Mouse (Mus musculus) hindbrain, embryonic 14.5 days (tissue): ENCODE results near the gene Zfyve21. TPM values are rescaled to one million over a fixed set of nuclear protein-coding genes. Genes with fewer than 3 reads are reported as not detected.

Experiments
- ATAC-seq: fragments of 200-750 bp; cut with Nextera tagmentation; 2 replicates; pipeline ENCODE4 v1.8.0; 2017; ENCODE audit warnings: moderate number of reproducible peaks, mild to moderate bottlenecking, moderate TSS enrichment, moderate library complexity; ENCODE audit not compliant: low FRiP score
- DNase-seq: peaks from one replicate; pipeline ENCODE4 v3.0.0-alpha.2; 2015; ENCODE audit warnings: low spot score
- H3K27ac ChIP-seq: fragments of 300-500 bp; sonication (generic); 2 replicates; pipeline ENCODE4 v1.5.1; 2014; ENCODE audit warnings: mild to moderate bottlenecking, moderate library complexity
- H3K27me3 ChIP-seq: fragments of 300-500 bp; sonication (generic); 2 replicates; pipeline ENCODE4 v1.6.1; 2014; ENCODE audit warnings: mild to moderate bottlenecking, low read length, mixed read lengths; ENCODE audit not compliant: control insufficient read depth, insufficient read depth
- H3K36me3 ChIP-seq: fragments of 300-500 bp; sonication (generic); replicated peaks from 2 replicates; pipeline ENCODE4 v1.6.1; 2014; ENCODE audit not compliant: control insufficient read depth, insufficient read depth
- H3K4me1 ChIP-seq: fragments of 300-500 bp; sonication (generic); replicated peaks from 2 replicates; pipeline ENCODE4 v1.6.1; 2014; ENCODE audit warnings: antibody characterized with exemption, low read length, mixed read lengths; ENCODE audit not compliant: control insufficient read depth, insufficient read depth
- H3K4me2 ChIP-seq: fragments of 300-500 bp; sonication (generic); replicated peaks from 2 replicates; pipeline ENCODE4 v1.6.1; 2014; ENCODE audit warnings: mild to moderate bottlenecking, moderate library complexity
- H3K4me3 ChIP-seq: fragments of 300-500 bp; sonication (generic); replicated peaks from 2 replicates; pipeline ENCODE4 v1.5.1; 2014; ENCODE audit warnings: mild to moderate bottlenecking, low read length
- H3K9ac ChIP-seq: fragments of 300-500 bp; sonication (generic); 2 replicates; pipeline ENCODE4 v1.6.1; 2014
- H3K9me3 ChIP-seq: fragments of 300-500 bp; sonication (generic); 2 replicates; pipeline ENCODE4 v1.6.1; 2016; ENCODE audit warnings: low read length; ENCODE audit not compliant: control insufficient read depth
- WGBS: fragments of 180-500 bp; shearing (Covaris S2); extraction: QIAGEN DNeasy Blood & Tissue Kit; methylation state at CpG from one replicate; pipeline ENCODE4 v1.1.7; 2014; 5-methylcytosine and 5-hydroxymethylcytosine counted together
- polyA plus RNA-seq: library from polyadenylated mRNA; unstranded; fragments of >200 nt; fragmentation: Nextera tagmentation; extraction: Ambion mirVana; gene quantifications from 2 replicates; pipeline ENCODE4 v1.2.1, GENCODE M21; 2014

Zfyve21 gene
- polyA plus RNA-seq, 1 experiment from 2014 or later: 40.1 TPM

GRCm38 (mm10) chr12:111829447-111829846 lies 15.5 kb downstream of the Zfyve21 start:
- Histone ChIP-seq H3K4me1 (no peaks in the 10 kb centered on the region), H3K27ac (no peak overlapping the region), H3K4me2 (no peak overlapping the region), H3K36me3 (peaks cover 100% of the 10 kb centered on the region), H3K4me3 (no peak overlapping the region), H3K9me3 (no peaks in the 10 kb centered on the region), H3K27me3 (no peaks in the 10 kb centered on the region), H3K9ac (no peak overlapping the region)
- WGBS: 37% methylated on average over 5 of the region's 5 CpGs
- DNase-seq (no peak), ATAC-seq (no peak)

- no peaks in the 10 kb centered on the region for H3K27me3 ChIP-seq
- DNase-seq (no peak), ATAC-seq (no peak)
- no peaks in the 10 kb centered on the region for H3K9me3 ChIP-seq
- H3K4me3 ChIP-seq: no peak overlapping the region
- H3K9ac ChIP-seq: no peak overlapping the region
- no peaks in the 10 kb centered on the region for H3K4me1 ChIP-seq
- no peak overlapping the region for H3K27ac ChIP-seq
- WGBS: 70% methylated on average over 9 of the region's 9 CpGs
- H3K4me2 ChIP-seq: no peak overlapping the region
- H3K36me3 ChIP-seq: peaks cover 100% of the 10 kb centered on the region
These were observed 16.0 kb downstream of the Zfyve21 start for GRCm38 (mm10) chr12:111829954-111830353.

- no peaks in the 10 kb centered on the region for H3K27me3 ChIP-seq
- no peak overlapping the region for H3K9ac ChIP-seq
- no peak for DNase-seq
- no peaks in the 10 kb centered on the region for H3K4me1 ChIP-seq
- H3K4me2 ChIP-seq: no peak overlapping the region
- no peak overlapping the region for H3K4me3 ChIP-seq
- no peaks in the 10 kb centered on the region for H3K9me3 ChIP-seq
- 82% methylated on average over 10 of the region's 10 CpGs for WGBS
- no peak overlapping the region for H3K27ac ChIP-seq
- peaks cover 100% of the 10 kb centered on the region for H3K36me3 ChIP-seq
- ATAC-seq: no peak
These were observed 16.4 kb downstream of the Zfyve21 start for GRCm38 (mm10) chr12:111830375-111830774.

- Histone ChIP-seq H3K36me3 (peaks cover 100% of the 10 kb centered on the region), H3K27ac (no peak overlapping the region), H3K4me2 (no peak overlapping the region), H3K4me1 (no peaks in the 10 kb centered on the region), H3K9ac (no peak overlapping the region), H3K27me3 (no peaks in the 10 kb centered on the region), H3K4me3 (no peak overlapping the region), H3K9me3 (no peaks in the 10 kb centered on the region)
- no peak for DNase-seq
- ATAC-seq: no peak
- WGBS: 77% methylated on average over 5 of the region's 5 CpGs
These were observed 18.7 kb downstream of the Zfyve21 start for GRCm38 (mm10) chr12:111832643-111833042.

- H3K27ac ChIP-seq: no peak overlapping the region
- peaks cover 100% of the 10 kb centered on the region for H3K36me3 ChIP-seq
- ATAC-seq (no peak), DNase-seq (no peak)
- no peak overlapping the region for H3K4me3 ChIP-seq
- 87% methylated on average over 10 of the region's 10 CpGs for WGBS
- H3K27me3 ChIP-seq: no peaks in the 10 kb centered on the region
- no peaks in the 10 kb centered on the region for H3K9me3 ChIP-seq
- no peak overlapping the region for H3K9ac ChIP-seq
- no peak overlapping the region for H3K4me2 ChIP-seq
- no peaks in the 10 kb centered on the region for H3K4me1 ChIP-seq
These were observed 19.5 kb downstream of the Zfyve21 start for GRCm38 (mm10) chr12:111833457-111833856.

GRCm38 (mm10) chr12:111842565-111843433 lies 28.8 kb downstream of the Zfyve21 start:
- Histone ChIP-seq H3K9ac (no peak overlapping the region), H3K4me3 (no peak overlapping the region), H3K9me3 (no peaks in the 10 kb centered on the region), H3K27me3 (no peaks in the 10 kb centered on the region), H3K4me1 (no peaks in the 10 kb centered on the region), H3K36me3 (peaks cover 57% of the 10 kb centered on the region), H3K4me2 (no peak overlapping the region), H3K27ac (no peak overlapping the region)
- 91% methylated on average over 15 of the region's 15 CpGs for WGBS
- no peak for DNase-seq
- ATAC-seq: no peak

- no peak overlapping the region for H3K9ac ChIP-seq
- DNase-seq (no peak), ATAC-seq (no peak)
- no peak overlapping the region for H3K4me3 ChIP-seq
- H3K27me3 ChIP-seq: no peaks in the 10 kb centered on the region
- no peak overlapping the region for H3K4me2 ChIP-seq
- no peaks in the 10 kb centered on the region for H3K9me3 ChIP-seq
- H3K27ac ChIP-seq: no peak overlapping the region
- WGBS: 64% methylated on average over 2 of the region's 2 CpGs
- peaks cover 50% of the 10 kb centered on the region for H3K36me3 ChIP-seq
- H3K4me1 ChIP-seq: no peaks in the 10 kb centered on the region
These were observed 29.5 kb downstream of the Zfyve21 start for GRCm38 (mm10) chr12:111843470-111843869.

GRCm38 (mm10) chr12:111845953-111846352 lies 32.0 kb downstream of the Zfyve21 start:
- ATAC-seq (no peak), DNase-seq (no peak)
- Histone ChIP-seq H3K9ac (no peak overlapping the region), H3K4me1 (no peaks in the 10 kb centered on the region), H3K4me3 (no peak overlapping the region), H3K27ac (no peak overlapping the region), H3K36me3 (peaks cover 26% of the 10 kb centered on the region), H3K9me3 (no peaks in the 10 kb centered on the region), H3K4me2 (no peak overlapping the region), H3K27me3 (no peaks in the 10 kb centered on the region)
- 93% methylated on average over 4 of the region's 4 CpGs for WGBS

GRCm38 (mm10) chr12:111846815-111847214 lies 32.8 kb downstream of the Zfyve21 start:
- Histone ChIP-seq H3K4me3 (no peak overlapping the region), H3K4me1 (no peaks in the 10 kb centered on the region), H3K4me2 (no peak overlapping the region), H3K27ac (no peak overlapping the region), H3K9ac (no peak overlapping the region), H3K27me3 (no peaks in the 10 kb centered on the region), H3K36me3 (peaks cover 18% of the 10 kb centered on the region), H3K9me3 (no peaks in the 10 kb centered on the region)
- DNase-seq (no peak), ATAC-seq (no peak)
- 86% methylated on average over 10 of the region's 10 CpGs for WGBS
